Mouse (Mus musculus): ENCODE data around the gene Cnnm4.

GRCm38 (mm10) chr1:36496719-36497118 is 25.3 kb downstream of the Cnnm4 start:
- TF ChIP-seq TAL1 (IDR thresholded peaks at IDR 0.05; ENCODE audit: low read length) (no peak), ZNF384 (IDR thresholded peaks at IDR 0.05; ENCODE audit: low read depth, low read length) (no peak), CTCF (IDR thresholded peaks at IDR 0.05 in 2 of 3, conservative IDR thresholded peaks at IDR 0.05 in 1 of 3; ENCODE audit: control insufficient read depth in 1 of 3, insufficient read depth in 1 of 3, low read depth in 2 of 3, low read length in 3 of 3, poor library complexity in 1 of 3, severe bottlenecking in 1 of 3) (peak in 2 of 3 experiments; percentile 25 to 43; a peak in 4 of 6 replicates), NELFE (IDR thresholded peaks at IDR 0.05; ENCODE audit: low read depth, low read length) (no peak)
